Mouse (Mus musculus) left cerebral cortex, postnatal 10 days (tissue): ENCODE data around the gene Pusl1. TPM values are rescaled to one million over a fixed set of nuclear protein-coding genes. Genes with fewer than 3 reads are reported as not detected.

Experiments
- DNase-seq, 2 experiments: peaks; one replicate each; pipeline ENCODE4 v3.0.0; 2021 to 2022; ENCODE audit warnings: low spot score in 2 of 2, mixed read lengths in 1 of 2; ENCODE audit errors: extremely low spot score in 1 of 2
- intact Hi-C: fragments of 180-260 bp; cut with DNase I; formaldehyde crosslinking; loops from one replicate; pipeline ENCODE4 v1.15.1; 2025
- microRNA-seq: library from miRNA; unstranded; fragments of <30 nt; microRNA quantifications from one replicate; pipeline ENCODE4 v1.2.0, GENCODE M21; 2022
- total RNA-seq, 2 experiments: library from RNA; stranded (reverse); gene quantifications; 2 replicates each; pipeline ENCODE4 v1.2.3; 2021

Gene Pusl1
- total RNA-seq, 2 experiments from 2014 or later = 66.0 to 71.2 TPM

DNA sequence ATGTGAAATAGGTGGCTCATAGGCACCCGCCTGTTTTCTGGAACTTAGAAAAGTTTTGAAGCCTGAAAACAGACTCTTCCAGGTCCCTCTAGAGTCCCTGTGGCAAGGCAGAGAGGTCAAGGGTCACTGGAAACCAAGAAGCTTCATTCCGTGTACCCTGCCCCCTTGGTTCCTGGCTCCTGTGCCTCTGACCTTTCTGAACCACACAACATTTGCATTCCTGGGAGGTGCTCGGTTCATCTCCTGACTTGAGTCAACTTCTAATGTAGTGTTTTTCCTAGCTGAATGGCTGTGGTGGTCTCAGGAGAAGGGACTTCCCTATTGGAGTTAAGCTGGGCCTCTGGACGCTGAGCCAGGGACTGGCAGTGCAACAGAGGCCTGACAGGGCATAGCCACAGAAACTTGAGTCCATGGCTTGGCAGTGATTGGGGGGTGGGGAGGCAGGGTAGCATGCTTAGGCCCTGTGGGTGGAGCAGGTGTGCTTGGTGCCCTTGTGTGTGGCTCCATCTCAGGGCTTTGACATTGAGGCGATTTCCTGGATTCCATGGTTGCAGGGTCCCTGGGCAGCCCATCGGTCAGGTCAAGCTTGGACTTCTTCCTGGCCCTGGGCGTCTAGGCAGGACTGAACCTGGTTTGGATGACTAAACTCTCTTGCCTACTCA is 43.0 kb downstream of the Pusl1 start:
- intact Hi-C loops = no loop called here
- DNase-seq = no peak

DNA sequence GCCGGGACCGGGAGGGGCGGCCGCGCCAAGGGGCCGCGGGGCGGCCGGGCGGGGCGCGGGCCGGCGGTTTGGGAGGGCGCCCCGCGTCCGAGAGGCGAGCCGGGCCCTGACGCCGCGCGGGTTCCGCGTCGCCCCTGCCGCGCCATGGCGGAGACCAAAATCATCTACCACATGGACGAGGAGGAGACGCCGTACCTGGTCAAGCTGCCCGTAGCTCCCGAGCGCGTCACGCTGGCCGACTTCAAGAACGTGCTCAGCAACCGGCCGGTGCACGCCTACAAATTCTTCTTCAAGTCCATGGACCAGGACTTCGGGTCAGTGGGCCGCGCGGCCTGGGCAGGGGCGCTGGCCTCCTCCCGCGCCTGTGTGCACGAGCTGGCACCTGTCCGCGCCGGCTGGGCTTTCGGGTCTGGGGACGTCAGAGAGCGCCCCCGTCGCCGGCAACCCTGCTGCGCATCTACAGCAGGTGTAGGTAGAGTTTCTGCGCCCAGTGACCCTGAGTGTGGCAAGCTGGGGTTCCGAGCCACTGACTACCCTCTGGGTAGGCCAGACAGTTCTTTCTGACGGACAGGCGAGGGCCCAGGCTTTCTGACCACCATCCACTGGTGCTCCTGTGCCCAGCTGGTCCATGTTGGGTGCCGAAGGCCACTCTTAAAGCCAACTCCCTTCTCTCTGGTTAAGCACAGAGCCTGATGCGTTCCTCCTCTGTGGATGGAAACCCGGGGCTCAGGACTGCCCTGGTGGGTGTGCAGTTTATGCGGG is 43.8 kb downstream of the Pusl1 start:
- intact Hi-C loops = no loop called here
- peak in 1 of 2 experiments; percentile 67 for DNase-seq

DNA sequence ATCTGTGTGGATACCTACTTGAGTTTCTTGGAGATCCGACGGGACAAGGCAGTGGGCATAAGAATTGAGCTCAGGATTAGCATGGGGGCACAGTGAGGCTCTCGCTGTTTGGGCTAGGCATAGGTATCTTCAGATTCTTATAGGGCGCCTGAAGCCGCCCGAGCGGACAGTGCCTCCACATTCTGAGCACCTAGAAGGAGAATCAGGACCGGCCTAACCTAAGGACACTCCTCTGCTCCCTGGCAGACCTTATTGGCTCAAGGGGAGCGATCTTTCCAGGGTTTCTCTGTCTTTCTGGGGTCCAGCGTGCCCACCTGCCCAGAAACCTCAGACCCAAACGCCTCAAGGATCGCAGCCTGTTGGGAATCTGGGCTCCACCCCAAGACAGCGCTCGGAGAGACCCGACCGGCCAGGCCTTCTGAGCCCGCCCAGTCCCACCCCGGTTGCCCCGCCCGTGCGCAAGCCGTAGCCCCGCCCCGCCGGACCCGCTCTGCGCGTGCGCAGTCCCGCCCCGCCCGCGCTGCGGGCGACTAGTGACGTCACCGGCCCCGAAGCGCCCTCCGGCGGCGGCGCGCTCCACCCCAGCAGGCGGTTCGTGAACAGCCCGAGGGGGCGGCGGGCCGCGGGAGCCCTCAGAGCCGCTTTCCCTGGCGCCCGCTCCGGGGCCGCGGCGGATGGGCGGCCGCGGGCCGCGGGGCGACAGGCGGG is 44.6 kb downstream of the Pusl1 start, which contains the start of gene Dvl1:
Dvl1 (plus strand) TSS at position 532 of the 708 bp plus-strand sequence.
- intact Hi-C loops = no loop called here
- peak; percentile 90 to 94 for DNase-seq

DNA sequence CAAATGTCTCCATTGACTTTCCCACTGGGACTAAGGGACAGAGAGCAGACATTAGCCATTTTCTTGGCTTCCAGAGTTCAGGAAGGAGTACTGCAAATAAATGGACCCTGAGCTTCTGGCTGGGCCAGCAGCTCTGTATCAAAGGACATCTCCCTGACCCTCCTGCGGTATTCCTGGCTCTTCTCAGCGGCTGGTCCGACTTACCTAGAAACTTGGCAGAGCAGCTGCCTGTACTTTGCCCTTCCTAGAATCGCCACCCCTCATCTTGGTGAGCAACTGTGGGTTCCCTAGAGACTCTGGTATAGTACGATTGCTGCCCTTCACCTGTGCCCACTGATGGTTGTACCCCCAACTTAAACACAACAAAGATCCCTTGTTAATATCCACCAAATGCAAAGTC is 48.4 kb downstream of the Pusl1 start:
- intact Hi-C loops = no loop called here
- peak in 1 of 2 experiments; percentile 3 for DNase-seq

DNA sequence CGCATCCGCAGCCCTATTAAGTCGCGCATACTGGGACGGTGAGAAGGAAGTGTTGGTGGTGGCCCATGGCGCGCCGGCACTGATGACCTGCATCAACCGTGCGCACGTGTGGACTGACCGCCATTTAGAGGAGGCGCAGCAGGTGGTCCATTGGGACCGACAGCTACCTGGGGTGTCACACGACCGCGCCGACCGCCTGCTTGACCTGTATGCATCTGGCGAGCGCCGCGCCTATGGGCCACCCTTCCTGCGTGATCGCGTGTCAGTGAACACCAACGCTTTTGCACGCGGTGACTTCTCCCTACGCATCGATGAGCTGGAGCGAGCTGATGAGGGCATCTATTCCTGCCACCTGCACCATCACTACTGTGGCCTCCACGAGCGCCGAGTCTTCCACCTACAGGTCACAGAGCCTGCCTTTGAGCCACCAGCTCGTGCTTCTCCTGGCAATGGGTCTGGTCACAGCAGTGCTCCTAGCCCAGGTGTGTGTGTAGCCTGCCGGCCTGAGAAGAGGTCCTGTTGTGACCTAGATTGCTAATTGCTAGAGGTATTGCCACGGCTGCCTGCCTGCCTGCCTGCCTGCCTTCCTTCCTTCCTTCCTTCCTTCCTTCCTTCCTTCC is 49.8 kb downstream of the Pusl1 start:
- peak in 1 of 2 experiments; percentile 49 for DNase-seq
- intact Hi-C loops = no loop called here

- DNase-seq = peak in 1 of 2 experiments; percentile 74
- intact Hi-C loops = no loop called here
Measured at GRCm38 (mm10) chr4:155841003-155841454, 50.6 kb downstream of the Pusl1 start.

DNA sequence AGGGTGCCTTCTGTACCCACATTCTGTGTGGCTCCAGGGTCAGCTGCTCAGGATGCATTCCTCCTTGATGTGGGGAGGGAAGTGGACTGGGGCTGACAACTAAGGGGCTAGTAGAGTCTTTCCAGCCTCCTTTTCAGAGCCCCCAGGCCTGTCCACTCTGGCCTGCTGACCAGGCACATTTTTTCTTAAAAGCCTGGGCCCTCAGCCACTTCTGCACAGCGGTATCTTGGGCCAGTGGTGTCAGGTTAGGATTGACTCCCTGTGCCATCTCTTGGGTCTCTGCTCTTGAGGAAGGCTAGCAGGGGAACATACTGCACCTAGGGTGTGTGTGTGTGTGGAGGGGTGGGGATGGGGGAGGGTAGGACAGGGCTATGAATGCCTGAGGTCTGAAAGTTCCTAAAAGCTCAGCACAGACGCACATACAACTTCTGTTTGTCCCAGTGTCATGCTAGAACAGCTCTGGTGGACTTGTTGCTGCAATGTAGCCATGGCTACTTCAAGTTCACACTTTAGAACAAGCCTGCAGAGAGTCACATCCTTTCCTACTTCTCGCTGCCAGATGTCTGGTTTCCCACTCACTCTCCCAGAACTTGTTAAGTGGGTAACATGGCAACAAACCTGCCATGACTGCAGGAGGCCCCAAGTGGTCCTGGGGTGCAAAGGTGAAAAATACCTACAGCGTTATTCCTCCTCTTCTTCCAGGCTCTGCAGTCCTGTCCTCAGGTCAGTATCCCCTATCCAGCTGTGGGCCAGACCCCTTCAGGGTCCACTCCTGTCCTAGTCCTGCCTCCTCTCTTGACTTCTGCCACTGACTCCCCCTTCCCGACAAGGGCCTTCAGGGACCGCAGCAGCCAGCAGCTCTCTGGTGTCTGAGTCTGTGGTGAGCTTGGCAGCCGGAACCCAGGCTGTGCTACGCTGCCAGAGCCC is 51.2 kb downstream of the Pusl1 start:
- DNase-seq = no peak
- intact Hi-C loops = no loop called here

DNA sequence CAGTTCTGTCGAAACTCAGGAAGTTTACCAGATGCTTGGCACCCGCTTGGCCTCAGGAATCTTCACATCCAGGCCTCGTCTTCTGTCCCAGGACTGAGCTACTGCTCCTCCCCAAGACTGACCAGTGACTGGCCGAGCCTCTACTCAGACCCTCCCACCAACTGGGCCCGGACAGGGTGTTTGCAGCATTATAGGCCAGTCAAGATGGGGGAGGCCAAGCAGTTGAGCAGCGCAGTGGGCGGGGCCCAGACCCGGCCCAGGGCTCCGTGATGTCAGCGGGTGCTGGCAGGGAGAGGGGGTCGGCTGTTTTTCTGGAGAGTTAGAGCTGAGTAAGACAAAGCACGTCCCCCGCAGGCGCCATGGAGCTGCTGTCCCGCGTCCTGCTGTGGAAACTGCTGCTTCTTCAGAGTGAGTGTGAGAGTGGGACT is 52.1 kb downstream of the Pusl1 start, which contains the start of gene Mxra8:
Mxra8 (plus strand) TSS at position 198 of the 428 bp plus-strand sequence.
- intact Hi-C loops = no loop called here
- peak in 1 of 2 experiments; percentile 93 for DNase-seq

- intact Hi-C loops = no loop called here
- no peak for DNase-seq
Measured at GRCm38 (mm10) chr4:155838187-155839153, 53.1 kb downstream of the Pusl1 start.

Small RNA genes within 50 kb of the gene (microRNA-seq; reads per million reads assigned to microRNA genes)
- gene Gm22991 = not detected

Other genes starting within 250 kb of the Pusl1 start
- not detected for gene Gm10563, start 246.4 kb downstream of the Pusl1 start, total RNA-seq
- gene Mmp23, start 238.4 kb downstream of the Pusl1 start, total RNA-seq = 1 to 10 TPM; 2.1 to 2.2 TPM
- gene Mib2, start 222.6 kb downstream of the Pusl1 start, total RNA-seq = 100 to 1,000 TPM in 1 of 2 experiments, 10 to 100 TPM in 1; 98.4 to 100 TPM
- 10 to 100 TPM; 20.2 to 22.2 TPM for gene Fndc10, start 197.4 kb downstream of the Pusl1 start, total RNA-seq
- gene Ssu72, start 187.0 kb downstream of the Pusl1 start, total RNA-seq = 10 to 100 TPM; 82.3 to 85.4 TPM
- gene Tmem240, start 157.0 kb downstream of the Pusl1 start, total RNA-seq = 10 to 100 TPM; 63.6 to 68.8 TPM
- gene Atad3a, start 130.7 kb downstream of the Pusl1 start, total RNA-seq = 10 to 100 TPM; 56.0 to 57.9 TPM
- gene Vwa1, start 117.1 kb downstream of the Pusl1 start, total RNA-seq = 10 to 100 TPM; 14.6 to 19.3 TPM
- gene Tmem88b, start 105.9 kb downstream of the Pusl1 start, total RNA-seq = 1 to 10 TPM; 3.0 to 5.4 TPM
- gene Ankrd65, start 101.3 kb downstream of the Pusl1 start, total RNA-seq = not detected
- 100 to 1,000 TPM; 103 to 111 TPM for gene Mrpl20, start 88.9 kb downstream of the Pusl1 start, total RNA-seq
- 10 to 100 TPM; 68.7 to 71.2 TPM for gene Ccnl2, start 79.3 kb downstream of the Pusl1 start, total RNA-seq
- gene Aurkaip1, start 60.5 kb downstream of the Pusl1 start, total RNA-seq = 10 to 100 TPM; 81.6 to 82.6 TPM
- gene Mxra8, start 52.1 kb downstream of the Pusl1 start, total RNA-seq = 10 to 100 TPM; 10.6 to 14.1 TPM
- 10 to 100 TPM; 70.6 to 74.2 TPM for gene Dvl1, start 44.4 kb downstream of the Pusl1 start, total RNA-seq
- under 1 TPM; 0.13 to 0.22 TPM for gene Tas1r3, start 28.4 kb downstream of the Pusl1 start, total RNA-seq
- 10 to 100 TPM; 29.6 to 30.8 TPM for gene Cptp, start 22.3 kb downstream of the Pusl1 start, total RNA-seq
- gene Ints11, start 22.2 kb downstream of the Pusl1 start, total RNA-seq = 10 to 100 TPM; 38.3 to 39.8 TPM
- 100 to 1,000 TPM; 144 to 146 TPM for gene Acap3, start within 50 bp of the Pusl1 start, total RNA-seq
- gene Ube2j2, start 52.0 kb upstream of the Pusl1 start, total RNA-seq = 10 to 100 TPM; 84.9 to 93.8 TPM
- gene C1qtnf12, start 70.5 kb upstream of the Pusl1 start, total RNA-seq = 10 to 100 TPM; 19.2 to 20.9 TPM
- 10 to 100 TPM; 11.4 to 11.8 TPM for gene B3galt6, start 100.9 kb upstream of the Pusl1 start, total RNA-seq
- 100 to 1,000 TPM; 136 to 139 TPM for gene Sdf4, start 101.1 kb upstream of the Pusl1 start, total RNA-seq
- gene Tnfrsf4, start 122.1 kb upstream of the Pusl1 start, total RNA-seq = 1 to 10 TPM in 1 of 2 experiments, under 1 TPM in 1; 0.32 to 1.4 TPM
- gene Tnfrsf18, start 134.4 kb upstream of the Pusl1 start, total RNA-seq = not detected
- not detected for gene Ttll10, start 167.6 kb upstream of the Pusl1 start, total RNA-seq
- 10 to 100 TPM; 26.5 to 27.9 TPM for gene 9430015G10Rik, start 218.2 kb upstream of the Pusl1 start, total RNA-seq
- gene Rnf223, start 238.7 kb upstream of the Pusl1 start, total RNA-seq = under 1 TPM; 0.22 to 0.34 TPM